Mouse (Mus musculus) heart, adult 2 months (tissue): ENCODE data around the gene Cyb5r1. TPM values are rescaled to one million over a fixed set of nuclear protein-coding genes. Genes with fewer than 3 reads are reported as not detected.
A peak's percentile ranks its signal among the peaks of the same experiment; 100 is the strongest.

Experiments
- DNase-seq, 2 experiments: peaks; one replicate each; pipeline ENCODE4 v3.0.0; 2021
- H3K27ac ChIP-seq: fragments of 200-600 bp; 2 replicates; pipeline ENCODE4 v1.8.1; 2022
- H3K27me3 ChIP-seq: fragments of 200-500 bp; 2 replicates; pipeline ENCODE4 v1.6.1; 2012; ENCODE audit warnings: mild to moderate bottlenecking, low read length, inconsistent platforms, mixed read lengths; ENCODE audit not compliant: control insufficient read depth, insufficient read depth
- H3K36me3 ChIP-seq: fragments of 200-500 bp; 2 replicates; pipeline ENCODE4 v1.6.1; 2012; ENCODE audit warnings: low read length, inconsistent platforms; ENCODE audit not compliant: control insufficient read depth, insufficient read depth
- H3K4me1 ChIP-seq: fragments of 200-500 bp; 2 replicates; pipeline ENCODE4 v1.6.1; 2011; ENCODE audit warnings: low read length; ENCODE audit not compliant: control insufficient read depth, insufficient read depth
- H3K4me3 ChIP-seq: fragments of 200-600 bp; 2 replicates; pipeline ENCODE4 v1.8.1; 2022
- H3K79me2 ChIP-seq: fragments of 200-500 bp; replicated peaks from 2 replicates; pipeline ENCODE4 v1.6.1; 2012; ENCODE audit warnings: mild to moderate bottlenecking, inconsistent platforms, low read length, moderate library complexity, mixed read lengths; ENCODE audit not compliant: control insufficient read depth, insufficient read depth
- H3K9ac ChIP-seq: fragments of 200-500 bp; 2 replicates; pipeline ENCODE4 v1.6.1; 2012; ENCODE audit warnings: low read depth, mild to moderate bottlenecking, control low read depth, inconsistent platforms, low read length, mixed read lengths
- CTCF ChIP-seq: fragments of 200-600 bp; IDR thresholded peaks from 2 replicates; pipeline ENCODE4 v1.8.1; 2022; ENCODE audit warnings: antibody characterized with exemption, mild to moderate bottlenecking, moderate library complexity
- EP300 ChIP-seq: fragments of 200-500 bp; IDR thresholded peaks from 2 replicates; pipeline ENCODE4 v1.6.1; 2011; ENCODE audit warnings: low read depth, low read length, control low read depth; ENCODE audit not compliant: insufficient read depth
- POLR2A ChIP-seq: fragments of 200-500 bp; IDR thresholded peaks from 2 replicates; pipeline ENCODE4 v1.6.1; 2011; ENCODE audit warnings: mild to moderate bottlenecking, low read depth, low read length, control low read depth; ENCODE audit not compliant: insufficient read depth
- WGBS: fragments of 180-500 bp; shearing (Covaris S2); methylation state at CpG from one replicate; pipeline ENCODE4 v1.1.7; 2018; 5-methylcytosine and 5-hydroxymethylcytosine counted together
- intact Hi-C: fragments of 180-260 bp; cut with DNase I; formaldehyde crosslinking; loops from one replicate; pipeline ENCODE4 v1.15.1; 2025
- polyA plus RNA-seq: library from polyadenylated mRNA; depleted of rRNA; stranded (reverse); fragments of >200 nt; gene quantifications from 2 replicates; pipeline ENCODE4 v1.2.3, GENCODE M21; 2012
- total RNA-seq, 2 experiments: library from RNA; stranded (reverse); gene quantifications; 2 replicates each; pipeline ENCODE4 v1.2.3; 2021

Cyb5r1 gene
- total and polyA plus RNA-seq, 3 experiments = 21.0 to 42.8 (median 24.1) TPM

DNA sequence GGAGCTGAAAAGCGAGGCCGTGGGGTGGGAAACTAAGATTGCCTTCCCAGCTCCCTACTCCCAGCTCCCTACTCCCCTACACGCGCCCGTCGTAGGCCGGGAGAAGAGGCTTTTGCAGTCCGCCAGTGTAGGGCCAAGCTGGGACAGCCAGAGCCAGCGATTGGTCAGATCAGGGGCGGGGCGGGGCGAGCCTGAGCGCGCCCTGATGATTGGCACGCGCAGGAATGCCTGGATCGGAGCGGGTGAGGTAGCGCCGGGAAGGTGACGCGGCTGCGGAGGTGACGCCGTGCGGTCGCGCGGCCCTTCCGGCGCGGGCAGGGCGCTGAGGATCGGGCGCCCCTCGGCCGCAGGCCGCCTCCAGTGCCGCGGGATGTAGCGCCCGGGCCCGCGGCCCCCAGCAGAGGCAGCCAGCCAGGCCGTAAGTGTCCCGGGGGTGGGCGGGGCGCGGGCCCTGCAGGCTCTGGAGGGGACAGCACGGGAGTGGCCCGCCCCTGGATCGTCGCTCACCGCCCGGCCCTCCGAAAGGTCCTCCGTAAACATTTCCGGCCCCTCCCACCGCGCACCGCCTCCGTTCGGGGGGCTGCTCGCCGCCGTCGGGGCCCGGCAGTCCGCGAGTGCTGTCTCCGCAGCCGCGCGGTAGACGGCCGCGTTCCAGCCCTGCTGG, 9.9 kb downstream of the Cyb5r1 start, which contains the start of gene Adipor1:
Gene Adipor1 (plus strand): TSS at position 211 of the 664 bp plus-strand sequence.
- Histone ChIP-seq H3K4me1 (peaks cover 14% of the 10 kb centered on the region), H3K27me3 (no peaks in the 10 kb centered on the region), H3K36me3 (peaks cover 27% of the 10 kb centered on the region), H3K9ac (peak within 1 kb of the TSS; percentile 79), H3K4me3 (peak within 1 kb of the TSS; percentile 97), H3K27ac (peak within 1 kb of the TSS; percentile 99), H3K79me2 (peaks cover 2% of the 10 kb centered on the region)
- under 1% methylated on average over 73 of the region's 77 CpGs for WGBS
- DNase-seq = peak; percentile 97 to 99
- TF ChIP-seq EP300 (no peak), CTCF (peak; percentile 27; the same call in 1 of the 2 replicates), POLR2A (peak; percentile 90)
- intact Hi-C loops = loop anchor here (2.0 to 5.0 kb wide), 3 partner anchors 33 to 77 kb away; partner anchors contain the start of gene Rabif

DNA sequence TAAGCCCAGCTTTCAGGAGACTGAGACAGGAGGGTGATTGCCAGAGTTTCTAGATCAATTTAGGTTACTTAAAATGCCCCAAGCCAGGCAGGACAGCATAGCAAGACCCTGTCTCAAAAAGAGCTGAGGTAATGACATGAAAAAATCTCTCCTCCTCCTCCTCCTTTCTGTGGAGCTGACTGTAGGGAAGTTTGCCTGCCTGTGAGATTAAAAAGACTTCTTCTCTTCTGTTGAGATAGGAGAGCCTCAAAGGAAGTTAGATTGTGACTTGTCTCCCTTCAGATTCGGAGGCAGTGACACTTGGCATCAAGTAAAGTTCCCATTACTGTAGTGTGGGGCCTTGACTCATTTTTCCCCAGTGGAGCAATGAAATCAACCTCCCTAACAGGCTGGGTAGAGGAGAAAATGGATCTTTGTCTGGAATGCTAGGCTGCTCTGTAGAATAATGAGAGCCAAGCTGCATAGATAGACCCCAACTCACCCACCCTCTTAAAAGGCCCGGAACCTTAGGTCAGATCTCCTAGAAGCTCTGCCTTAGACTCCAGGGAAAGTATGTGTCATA, 13.1 kb downstream of the Cyb5r1 start:
- intact Hi-C loops = loop anchor here (5.0 kb wide), 2 partner anchors 36 to 74 kb away; partner anchors contain the start of gene Rabif

DNA sequence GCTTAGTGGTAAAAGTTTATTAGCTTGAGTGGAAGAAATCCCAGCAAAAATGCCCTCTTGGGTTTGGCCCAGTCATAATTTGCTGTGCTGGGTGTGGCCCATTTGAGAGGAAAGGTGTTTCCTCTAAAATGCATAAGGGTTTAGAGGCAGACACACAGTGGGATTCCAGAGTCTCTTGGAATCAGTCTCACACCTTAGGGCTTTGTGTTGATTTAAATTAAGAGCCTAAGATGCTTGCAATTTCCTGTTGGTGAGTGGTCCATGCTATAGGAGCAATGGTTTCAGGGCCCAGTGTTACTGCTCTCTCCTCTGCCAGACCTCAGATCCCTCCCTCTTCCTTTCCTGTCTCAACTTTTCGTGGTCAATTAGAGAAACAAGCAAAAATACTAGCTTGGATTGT, 13.8 kb downstream of the Cyb5r1 start:
- TF ChIP-seq POLR2A (no peak), EP300 (no peak), CTCF (no peak)
- Histone ChIP-seq H3K27me3 (no peaks in the 10 kb centered on the region), H3K36me3 (peaks cover 32% of the 10 kb centered on the region), H3K9ac (no peak overlapping the region), H3K4me1 (peaks cover 17% of the 10 kb centered on the region), H3K4me3 (peak overlapping the region; percentile 1; the same call in 1 of the 2 replicates), H3K79me2 (peaks cover 10% of the 10 kb centered on the region), H3K27ac (peak overlapping the region; percentile 99)
- intact Hi-C loops = loop anchor here (5.0 kb wide), 2 partner anchors 37 to 73 kb away; partner anchors contain the start of gene Rabif
- WGBS = 15% methylated on average over 1 of the region's 1 CpGs
- DNase-seq = no peak

More for the DNA sequence above, 13.1 kb downstream of the Cyb5r1 start:
- Histone ChIP-seq H3K79me2 (peaks cover 10% of the 10 kb centered on the region), H3K9ac (0 out of 2 replicates have a peak overlapping the region, but pooled peaks have one; percentile 20), H3K4me3 (no peak overlapping the region), H3K36me3 (peaks cover 33% of the 10 kb centered on the region), H3K4me1 (peaks cover 18% of the 10 kb centered on the region), H3K27me3 (no peaks in the 10 kb centered on the region), H3K27ac (peak overlapping the region; percentile 99)
- TF ChIP-seq EP300 (no peak), POLR2A (no peak), CTCF (no peak)
- DNase-seq = no peak
- 32% methylated on average over 2 of the region's 2 CpGs for WGBS

DNA sequence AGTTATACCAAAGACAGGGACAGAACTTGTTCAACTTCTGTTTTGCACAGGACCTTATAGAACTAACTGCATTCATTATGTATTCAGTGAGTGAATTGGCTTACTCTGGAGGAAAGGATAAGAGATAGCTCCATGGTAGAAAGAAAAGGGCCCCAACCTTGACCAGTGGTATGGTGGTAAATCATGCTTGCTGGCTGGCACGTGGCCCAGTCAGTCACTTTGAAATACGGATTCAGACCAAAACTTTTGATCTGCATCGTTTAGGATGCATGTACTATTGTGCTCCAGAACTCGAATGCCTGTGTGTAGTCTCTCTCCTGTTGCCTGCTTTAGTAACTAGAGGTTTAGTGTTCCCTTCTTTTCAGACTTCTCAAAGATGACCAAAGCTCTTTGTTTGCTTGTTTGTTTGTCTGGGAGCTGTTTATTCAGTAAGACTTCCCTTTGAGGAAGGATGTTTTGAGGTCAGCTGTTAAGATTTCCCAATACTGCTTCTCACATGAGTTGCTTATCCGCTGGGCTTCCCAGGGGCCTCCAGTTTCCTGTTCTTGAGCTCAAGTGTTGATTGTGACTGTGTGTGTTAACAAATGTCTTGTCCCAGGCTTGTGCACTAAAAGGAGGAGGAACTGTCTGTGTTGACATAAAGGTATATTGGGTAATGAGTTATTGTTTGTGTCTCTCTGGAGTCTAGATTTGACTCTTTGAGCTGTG, 14.5 kb downstream of the Cyb5r1 start:
- peak in 1 of 2 experiments; percentile 22 for DNase-seq
- H3K4me1 ChIP-seq = peaks cover 16% of the 10 kb centered on the region
- TF ChIP-seq EP300 (no peak), CTCF (no peak), POLR2A (no peak)
- H3K36me3 ChIP-seq = peaks cover 28% of the 10 kb centered on the region
- peak overlapping the region; percentile 15; the same call in 1 of the 2 replicates for H3K4me3 ChIP-seq
- H3K79me2 ChIP-seq = peaks cover 10% of the 10 kb centered on the region
- H3K27ac ChIP-seq = peak overlapping the region; percentile 99
- intact Hi-C loops = loop anchor here (5.0 kb wide), 2 partner anchors 38 to 72 kb away; partner anchors contain the start of gene Rabif
- no peaks in the 10 kb centered on the region for H3K27me3 ChIP-seq
- H3K9ac ChIP-seq = no peak overlapping the region; the same call in 1 of the 2 replicates
- 22% methylated on average over 5 of the region's 5 CpGs for WGBS

DNA sequence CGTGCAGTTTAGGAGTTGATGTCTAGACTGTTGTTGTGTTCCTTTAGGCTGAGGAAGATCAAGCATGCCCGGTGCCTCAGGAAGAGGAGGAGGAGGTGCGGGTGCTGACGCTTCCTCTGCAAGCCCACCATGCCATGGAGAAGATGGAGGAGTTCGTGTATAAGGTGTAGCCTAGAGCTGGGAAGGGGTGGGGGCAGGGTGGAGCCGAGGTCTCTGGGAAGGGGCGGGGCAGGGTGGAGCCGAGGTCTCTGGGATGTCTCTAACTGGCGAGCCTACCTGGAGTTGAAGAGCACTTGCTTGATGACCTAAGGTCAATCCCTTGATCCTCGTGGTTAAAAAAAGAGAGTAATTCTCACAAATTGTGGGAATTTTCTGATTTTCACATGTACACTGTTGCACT, 18.6 kb downstream of the Cyb5r1 start:
- intact Hi-C loops = no loop called here
- Histone ChIP-seq H3K4me1 (peaks cover 11% of the 10 kb centered on the region), H3K27me3 (no peaks in the 10 kb centered on the region), H3K4me3 (no peak overlapping the region), H3K9ac (no peak overlapping the region), H3K27ac (no peak overlapping the region), H3K36me3 (peaks cover 16% of the 10 kb centered on the region), H3K79me2 (peaks cover 10% of the 10 kb centered on the region)
- WGBS = 54% methylated on average over 10 of the region's 10 CpGs
- TF ChIP-seq POLR2A (no peak), EP300 (no peak), CTCF (no peak)
- no peak for DNase-seq
